Mouse (Mus musculus) embryonic fibroblast, embryonic 13.5 days (primary cell): ENCODE measurements at regions not wholly inside any gene's neighbourhood (a gene's known extent, or its start where the extent isn't known, plus 50 kb on each side); places are given as distances from the start of the nearest gene placed in this dataset.

Experiments
- H3K27ac ChIP-seq: 2 replicates; pipeline ENCODE4 v1.5.1; 2012; ENCODE audit warnings: low read length, control low read depth, inconsistent platforms; ENCODE audit not compliant: insufficient read depth
- H3K4me1 ChIP-seq: 2 replicates; pipeline ENCODE4 v1.6.1; 2011; ENCODE audit warnings: low read length; ENCODE audit not compliant: control insufficient read depth, insufficient read depth
- H3K4me3 ChIP-seq: 2 replicates; pipeline ENCODE4 v1.5.1; 2011; ENCODE audit warnings: mild to moderate bottlenecking, control low read depth, low read length; ENCODE audit not compliant: insufficient read depth
- CTCF ChIP-seq: IDR thresholded peaks from 2 replicates; pipeline ENCODE4 v1.5.1; 2011; ENCODE audit warnings: mild to moderate bottlenecking, control low read depth, low read length, moderate library complexity, borderline replicate concordance; ENCODE audit not compliant: insufficient read depth
- POLR2A ChIP-seq: IDR thresholded peaks from 2 replicates; pipeline ENCODE4 v1.6.1; 2011; ENCODE audit warnings: low read depth, mild to moderate bottlenecking, control low read depth, low read length, moderate library complexity

GRCm38 (mm10) chr12:35203398-35203797 lies 156.4 kb downstream of the Snx13 start:
- H3K4me3 ChIP-seq, result no peak overlapping the region
- H3K4me1 ChIP-seq, result peaks cover 11% of the 10 kb centered on the region
- TF ChIP-seq CTCF (no peak), POLR2A (no peak)
- no peak overlapping the region for H3K27ac ChIP-seq

- Histone ChIP-seq H3K27ac (peak overlapping the region; percentile 34), H3K4me1 (no peaks in the 10 kb centered on the region)
- TF ChIP-seq CTCF (no peak), POLR2A (no peak)
Observed at GRCm38 (mm10) chr12:35200110-35200509, 153.1 kb downstream of the Snx13 start.

More at GRCm38 (mm10) chr12:35200110-35200509, 153.1 kb downstream of the Snx13 start:
- no peak overlapping the region for H3K4me3 ChIP-seq
